Mouse (Mus musculus) lung, postnatal 0 days (tissue): ENCODE results near the gene Lypd3.

Experiments used
- CTCF ChIP-seq: IDR thresholded peaks from 2 replicates; pipeline ENCODE4 v1.5.1; 2016; ENCODE audit warnings: antibody characterized with exemption, mild to moderate bottlenecking
- EP300 ChIP-seq: IDR thresholded peaks from 2 replicates; pipeline ENCODE4 v1.6.1; 2016; ENCODE audit warnings: antibody characterized with exemption, mild to moderate bottlenecking, control low read depth

DNA sequence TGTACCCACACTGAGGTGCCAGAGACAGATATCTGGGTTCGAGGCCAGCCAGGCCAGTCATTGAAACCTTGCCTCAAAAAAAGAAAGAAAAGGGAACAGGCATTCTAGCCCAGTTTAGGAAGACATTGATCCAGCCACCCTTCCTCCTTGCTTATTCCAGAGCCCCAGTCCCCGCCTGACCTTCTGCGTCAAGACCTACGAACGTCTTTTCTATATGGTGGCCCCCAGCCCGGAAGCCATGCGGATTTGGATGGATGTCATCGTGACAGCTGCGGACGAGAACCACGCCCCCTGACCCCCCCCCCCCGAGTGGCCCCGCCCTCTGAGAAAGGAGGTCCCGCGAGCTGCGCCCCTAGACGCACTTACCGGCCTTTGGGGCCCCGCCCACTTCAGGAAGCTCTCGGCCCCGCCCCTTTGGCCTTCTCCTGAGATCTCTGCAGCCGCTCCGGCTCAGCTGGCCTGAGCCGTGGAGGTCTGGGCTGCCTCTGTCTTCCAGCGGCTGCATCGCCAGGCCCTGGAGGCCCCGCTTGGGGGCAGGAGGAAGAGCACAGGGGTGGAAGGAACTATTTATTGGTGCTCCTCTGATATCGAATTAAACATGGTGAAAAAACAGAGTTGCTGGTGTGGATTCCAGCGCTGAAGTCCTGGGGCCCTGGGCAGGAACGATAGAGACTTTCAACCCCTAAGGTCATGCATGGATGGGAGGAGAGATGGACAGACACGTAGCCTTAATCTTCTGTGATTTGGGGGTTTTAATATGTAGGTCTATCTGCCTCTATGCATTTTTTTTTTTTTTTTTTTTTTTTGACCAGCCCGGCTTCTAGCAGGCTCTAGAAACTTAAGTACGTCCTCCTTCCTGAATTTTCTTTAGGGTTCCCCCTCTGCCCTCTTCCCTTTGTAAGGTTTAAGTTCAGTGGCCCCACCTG is 7.4 kb upstream of the Lypd3 start:
- TF ChIP-seq CTCF = no peak; the same call in 1 of the 2 replicates
- TF ChIP-seq EP300 = no peak
